Mouse (Mus musculus) embryonic fibroblast, embryonic 13.5 days (primary cell): ENCODE measurements around the gene Slc2a12.

Experiments
- CTCF ChIP-seq: IDR thresholded peaks from 2 replicates; pipeline ENCODE4 v1.5.1; 2011; ENCODE audit warnings: mild to moderate bottlenecking, control low read depth, low read length, moderate library complexity, borderline replicate concordance; ENCODE audit not compliant: insufficient read depth
- POLR2A ChIP-seq: IDR thresholded peaks from 2 replicates; pipeline ENCODE4 v1.6.1; 2011; ENCODE audit warnings: low read depth, mild to moderate bottlenecking, control low read depth, low read length, moderate library complexity

DNA sequence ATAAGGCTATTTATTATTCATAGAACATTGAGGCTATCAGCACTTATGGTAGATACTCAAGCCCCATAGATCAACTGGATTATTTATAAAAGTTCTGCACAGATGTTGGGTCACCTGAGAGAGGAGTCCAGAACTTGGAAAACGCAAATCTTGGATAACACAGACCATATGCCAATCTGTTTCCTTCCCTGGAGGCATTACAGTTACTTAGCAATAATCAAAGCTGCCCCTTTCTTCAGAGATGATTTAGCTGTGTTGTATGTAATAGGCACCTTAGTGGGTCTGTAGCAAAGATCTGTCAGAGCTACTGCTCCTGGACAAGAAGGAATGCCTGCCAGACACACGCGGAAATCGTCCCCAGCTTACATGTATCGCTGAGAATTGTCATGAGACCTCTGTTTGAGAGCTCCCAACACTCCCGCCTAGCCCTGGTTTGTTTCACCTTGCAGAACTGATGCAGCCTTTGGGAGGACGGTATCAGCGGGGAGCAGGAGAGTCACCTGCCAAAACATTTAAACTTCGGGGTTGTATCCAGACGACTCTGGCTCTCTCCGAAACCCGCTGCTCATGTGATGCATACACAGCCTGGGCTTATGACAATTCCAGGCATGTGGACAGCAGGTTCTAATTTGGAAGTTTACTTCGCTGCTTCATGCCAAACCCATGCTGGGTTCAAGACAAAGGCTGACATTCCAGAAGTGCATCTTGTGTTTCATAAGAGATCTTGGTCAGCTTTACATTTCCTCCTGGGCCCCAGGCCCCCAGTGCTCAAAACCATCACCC, 31.2 kb downstream of the Slc2a12 start:
- TF ChIP-seq CTCF (no peak), POLR2A (no peak)
